33 mouse cellular contexts compared by ENCODE assay signal in the genomic region with DNA sequence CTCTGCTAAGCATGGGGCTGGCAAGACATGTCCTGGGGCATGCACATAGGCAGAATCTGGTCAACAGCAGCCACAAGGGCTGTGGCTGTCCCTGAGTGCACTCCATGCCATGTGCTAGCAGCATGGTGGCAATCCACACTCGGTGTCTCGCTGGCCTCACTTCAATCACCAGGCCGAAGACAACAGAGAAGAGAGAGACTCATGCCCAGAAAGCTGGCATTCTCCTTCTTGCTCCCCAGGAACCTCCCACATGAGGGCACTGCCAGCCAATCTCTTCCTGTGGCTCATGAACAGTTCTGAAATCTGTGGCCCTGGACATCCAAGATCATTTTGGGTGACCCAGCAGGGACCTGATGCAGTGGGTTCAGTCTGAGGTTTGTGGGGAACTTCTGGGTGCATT.
A peak's percentile ranks its signal among the peaks of the same experiment; 100 is the strongest.
DNase-seq lines count a peak whose midpoint lies in the region; ATAC-seq and TF ChIP-seq lines count a peak whose summit lies in the region.
"Had no signal": no experiment of that assay in that cellular context is flagged by ENCODE, and none has a peak within 500 bp of the region (broad histone marks: within the 10 kb centered on the region; RNA-seq: fewer than 3 reads in every experiment).

No protein-coding gene starts in this region.

- no peak for ATAC-seq in forebrain, embryonic 13.5 days
- no peak for ATAC-seq in forebrain, embryonic 16.5 days
- no peak for ATAC-seq in hindbrain, embryonic 13.5 days (ENCODE audit: low FRiP score)
- no peak for ATAC-seq in hindbrain, embryonic 14.5 days (ENCODE audit: low FRiP score)
- ATAC-seq in G1E (ENCODE audit: extremely low read depth, insufficient number of reproducible peaks, low FRiP score, poor library complexity, severe bottlenecking), result no peak
- no peak for ATAC-seq in midbrain, embryonic 14.5 days (ENCODE audit: low FRiP score, low TSS enrichment)
- ATAC-seq in erythroblast, adult 5-6 weeks (replicated peaks; ENCODE audit: low FRiP score, poor library complexity, severe bottlenecking), result no peak
- ATAC-seq: inflammation-experienced regulatory T-cells, adult 6 months; lung, postnatal 0 days had no signal

- no peak overlapping the region for H3K4me2 ChIP-seq in forebrain, embryonic 13.5 days
- H3K4me2 ChIP-seq in forebrain, embryonic 16.5 days (ENCODE audit: low read length), result no peak overlapping the region
- no peak overlapping the region for H3K4me2 ChIP-seq in hindbrain, embryonic 13.5 days
- no peak overlapping the region for H3K4me2 ChIP-seq in hindbrain, embryonic 14.5 days (replicated peaks)
- no peak overlapping the region for H3K4me2 ChIP-seq in midbrain, embryonic 14.5 days (ENCODE audit: low read length)
- H3K4me2 ChIP-seq: embryonic facial prominence, embryonic 12.5 days; heart, embryonic 12.5 days; kidney, embryonic 15.5 days; limb, embryonic 13.5 days; liver, embryonic 13.5 days had no signal

- 95% methylated on average over 3 of the region's 3 CpGs for WGBS in forebrain, embryonic 13.5 days
- 78% methylated on average over 3 of the region's 3 CpGs for WGBS in forebrain, embryonic 16.5 days
- WGBS in hindbrain, embryonic 13.5 days, result 85% methylated on average over 3 of the region's 3 CpGs
- WGBS in hindbrain, embryonic 14.5 days, result 85% methylated on average over 3 of the region's 3 CpGs
- 94% methylated on average over 3 of the region's 3 CpGs for WGBS in midbrain, embryonic 14.5 days
- 93% methylated on average over 3 of the region's 3 CpGs for WGBS in kidney, adult 2 months

- no peak overlapping the region for H3K9ac ChIP-seq in forebrain, embryonic 13.5 days
- H3K9ac ChIP-seq in forebrain, embryonic 16.5 days (replicated peaks; ENCODE audit: low read depth, low read length), result no peak overlapping the region
- H3K9ac ChIP-seq in hindbrain, embryonic 13.5 days, result no peak overlapping the region
- H3K9ac ChIP-seq in hindbrain, embryonic 14.5 days, result no peak overlapping the region
- no peak overlapping the region for H3K9ac ChIP-seq in midbrain, embryonic 14.5 days (replicated peaks; ENCODE audit: low read length)
- H3K9ac ChIP-seq: embryonic facial prominence, embryonic 12.5 days; heart, embryonic 12.5 days; kidney, embryonic 15.5 days; limb, embryonic 13.5 days; liver, embryonic 13.5 days had no signal

- H3K27ac ChIP-seq in forebrain, embryonic 13.5 days, result peak overlapping the region; percentile 88; the same call in 1 of the 2 replicates
- no peak overlapping the region for H3K27ac ChIP-seq in forebrain, embryonic 16.5 days (ENCODE audit: low read length)
- peak overlapping the region; percentile 91 for H3K27ac ChIP-seq in hindbrain, embryonic 13.5 days
- no peak overlapping the region for H3K27ac ChIP-seq in hindbrain, embryonic 14.5 days
- H3K27ac ChIP-seq in midbrain, embryonic 14.5 days (replicated peaks; ENCODE audit: low read depth, low read length), result peak overlapping the region; percentile 91
- H3K27ac ChIP-seq in kidney, adult 2 months (ENCODE audit: insufficient read depth, low read depth, low read length), result no peak overlapping the region
- H3K27ac ChIP-seq: embryonic facial prominence, embryonic 12.5 days; gastrocnemius, adult 2 months; kidney, embryonic 15.5 days; limb, embryonic 13.5 days; liver, embryonic 13.5 days; macrophage; stomach, postnatal 0 days had no signal

- no peak for TF ChIP-seq POLR2A in kidney, adult 2 months (IDR thresholded peaks at IDR 0.05; ENCODE audit: low read depth, low read length)

- H3K36me3 ChIP-seq in forebrain, embryonic 13.5 days (ENCODE audit: poor library complexity, severe bottlenecking), result no peaks in the 10 kb centered on the region
- H3K36me3 ChIP-seq in forebrain, embryonic 16.5 days (ENCODE audit: control insufficient read depth, insufficient read depth), result no peaks in the 10 kb centered on the region
- H3K36me3 ChIP-seq in hindbrain, embryonic 13.5 days, result no peaks in the 10 kb centered on the region
- H3K36me3 ChIP-seq in hindbrain, embryonic 14.5 days (replicated peaks; ENCODE audit: control insufficient read depth, insufficient read depth), result no peaks in the 10 kb centered on the region
- H3K36me3 ChIP-seq in G1E (replicated peaks), result no peaks in the 10 kb centered on the region
- no peaks in the 10 kb centered on the region for H3K36me3 ChIP-seq in midbrain, embryonic 14.5 days (ENCODE audit: control insufficient read depth, insufficient read depth, low read length)
- H3K36me3 ChIP-seq in kidney, adult 2 months (ENCODE audit: control insufficient read depth, insufficient read depth, low read length), result no peaks in the 10 kb centered on the region
- H3K36me3 ChIP-seq: embryonic facial prominence, embryonic 12.5 days; heart, embryonic 12.5 days; kidney, embryonic 15.5 days; limb, embryonic 13.5 days; liver, embryonic 13.5 days had no signal

- H3K4me3 ChIP-seq in forebrain, embryonic 13.5 days, result no peak overlapping the region
- H3K4me3 ChIP-seq in forebrain, embryonic 16.5 days (replicated peaks; ENCODE audit: low read length), result no peak overlapping the region
- no peak overlapping the region for H3K4me3 ChIP-seq in hindbrain, embryonic 13.5 days
- H3K4me3 ChIP-seq in hindbrain, embryonic 14.5 days (replicated peaks; ENCODE audit: low read length), result no peak overlapping the region
- 0 out of 2 replicates have a peak overlapping the region, but pooled peaks have one; percentile 8 for H3K4me3 ChIP-seq in G1E (ENCODE audit: low read depth, low read length)
- H3K4me3 ChIP-seq in midbrain, embryonic 14.5 days (replicated peaks; ENCODE audit: low read depth, low read length), result no peak overlapping the region
- no peak overlapping the region for H3K4me3 ChIP-seq in kidney, adult 2 months (ENCODE audit: insufficient read depth, low read depth, low read length)
- H3K4me3 ChIP-seq: embryonic facial prominence, embryonic 12.5 days; gastrocnemius, adult 2 months; heart, embryonic 12.5 days; kidney, embryonic 15.5 days; limb, embryonic 13.5 days; liver, embryonic 13.5 days had no signal

- no peak for DNase-seq in hindbrain, embryonic 14.5 days (ENCODE audit: low spot score)
- DNase-seq in G1E (ENCODE audit: low spot score), result no peak
- no peak for DNase-seq in midbrain, embryonic 14.5 days
- no peak for DNase-seq in kidney, adult 2 months
- DNase-seq: adrenal gland, postnatal 10 days; cerebellum, adult 11 months; cerebellum, adult 9-10 months; cerebellum, postnatal 36 days; gastrocnemius, adult 2 months; gastrocnemius, postnatal 36 days; heart, adult 18-20 months; heart, postnatal 4 days; kidney, adult 11 months; kidney, postnatal 25 days; liver, embryonic 13.5 days; lung, adult 18-20 months; right cerebral cortex, adult 18-20 months; spleen, adult 18-20 months; thymus, adult 2 months; thymus, postnatal 36 days had no signal

- H3K9me3 ChIP-seq in forebrain, embryonic 13.5 days (replicated peaks), result 0 out of 2 replicates have a peak, but pooled peaks cover 8% of the 10 kb centered on the region
- H3K9me3 ChIP-seq in forebrain, embryonic 16.5 days (ENCODE audit: control insufficient read depth, low read length), result no peaks in the 10 kb centered on the region
- peaks cover 7% of the 10 kb centered on the region; the same call in 1 of the 2 replicates for H3K9me3 ChIP-seq in hindbrain, embryonic 13.5 days
- no peaks in the 10 kb centered on the region for H3K9me3 ChIP-seq in hindbrain, embryonic 14.5 days (ENCODE audit: control insufficient read depth, low read length)
- peaks cover 94% of the 10 kb centered on the region for H3K9me3 ChIP-seq in G1E (replicated peaks)
- H3K9me3 ChIP-seq in midbrain, embryonic 14.5 days (ENCODE audit: control insufficient read depth, low read length), result 0 out of 2 replicates have a peak, but pooled peaks cover 2% of the 10 kb centered on the region
- H3K9me3 ChIP-seq: embryonic facial prominence, embryonic 12.5 days; heart, embryonic 12.5 days; kidney, embryonic 15.5 days; liver, embryonic 13.5 days had no signal

- TF ChIP-seq CTCF in G1E (IDR thresholded peaks at IDR 0.05; ENCODE audit: low read depth, low read length), result no peak
- no peak for TF ChIP-seq CTCF in kidney, adult 2 months (conservative IDR thresholded peaks at IDR 0.05; ENCODE audit: insufficient read depth, insufficient read length, low read depth, low read length)

- H3K4me1 ChIP-seq in forebrain, embryonic 13.5 days, result peaks cover 48% of the 10 kb centered on the region
- H3K4me1 ChIP-seq in forebrain, embryonic 16.5 days (replicated peaks; ENCODE audit: control insufficient read depth, insufficient read depth, low read length), result peaks cover 25% of the 10 kb centered on the region
- H3K4me1 ChIP-seq in hindbrain, embryonic 13.5 days (replicated peaks), result peaks cover 34% of the 10 kb centered on the region
- peaks cover 39% of the 10 kb centered on the region for H3K4me1 ChIP-seq in hindbrain, embryonic 14.5 days (replicated peaks; ENCODE audit: control insufficient read depth, insufficient read depth, low read length)
- H3K4me1 ChIP-seq in G1E (ENCODE audit: insufficient read depth, low read depth, low read length), result no peaks in the 10 kb centered on the region; the same call in 1 of the 2 replicates
- peaks cover 35% of the 10 kb centered on the region for H3K4me1 ChIP-seq in midbrain, embryonic 14.5 days (ENCODE audit: control insufficient read depth, insufficient read depth, low read length)
- no peaks in the 10 kb centered on the region for H3K4me1 ChIP-seq in kidney, adult 2 months (ENCODE audit: control insufficient read depth, insufficient read depth, low read length)
- H3K4me1 ChIP-seq: kidney, embryonic 15.5 days; liver, embryonic 13.5 days had no signal

- H3K27me3 ChIP-seq in forebrain, embryonic 13.5 days, result 0 out of 2 replicates have a peak, but pooled peaks cover 5% of the 10 kb centered on the region
- no peaks in the 10 kb centered on the region for H3K27me3 ChIP-seq in forebrain, embryonic 16.5 days (replicated peaks; ENCODE audit: control insufficient read depth, insufficient read depth, low read length)
- peaks cover 14% of the 10 kb centered on the region; the same call in 1 of the 2 replicates for H3K27me3 ChIP-seq in hindbrain, embryonic 13.5 days
- no peaks in the 10 kb centered on the region for H3K27me3 ChIP-seq in hindbrain, embryonic 14.5 days (ENCODE audit: control insufficient read depth, insufficient read depth, low read length)
- no peaks in the 10 kb centered on the region for H3K27me3 ChIP-seq in G1E (ENCODE audit: insufficient read depth, low read length)
- no peaks in the 10 kb centered on the region for H3K27me3 ChIP-seq in midbrain, embryonic 14.5 days (ENCODE audit: control insufficient read depth, insufficient read depth, low read length)
- H3K27me3 ChIP-seq in kidney, adult 2 months (replicated peaks; ENCODE audit: control insufficient read depth, insufficient read depth, low read length), result no peaks in the 10 kb centered on the region
- H3K27me3 ChIP-seq: CH12.LX; embryonic facial prominence, embryonic 12.5 days; liver, embryonic 13.5 days had no signal

Comparison
In these comparisons a context has a peak if more than half of its experiments do, and no peak if none do; other contexts are left out.
1. H3K27ac ChIP-seq: peak in forebrain, embryonic 13.5 days (single experiment), hindbrain, embryonic 13.5 days (single experiment) and midbrain, embryonic 14.5 days (single experiment); none in forebrain, embryonic 16.5 days (single experiment), hindbrain, embryonic 14.5 days (single experiment) and kidney, adult 2 months (single experiment).